Mouse (Mus musculus): ENCODE results near the gene Cd300lf. TPM values are rescaled to one million over a fixed set of nuclear protein-coding genes. Genes with fewer than 3 reads are reported as not detected.
A peak's percentile ranks its signal among the peaks of the same experiment; 100 is the strongest.

The Cd300lf gene
- polyA plus RNA-seq, 1 experiment from 2014 or later = not detected

DNA sequence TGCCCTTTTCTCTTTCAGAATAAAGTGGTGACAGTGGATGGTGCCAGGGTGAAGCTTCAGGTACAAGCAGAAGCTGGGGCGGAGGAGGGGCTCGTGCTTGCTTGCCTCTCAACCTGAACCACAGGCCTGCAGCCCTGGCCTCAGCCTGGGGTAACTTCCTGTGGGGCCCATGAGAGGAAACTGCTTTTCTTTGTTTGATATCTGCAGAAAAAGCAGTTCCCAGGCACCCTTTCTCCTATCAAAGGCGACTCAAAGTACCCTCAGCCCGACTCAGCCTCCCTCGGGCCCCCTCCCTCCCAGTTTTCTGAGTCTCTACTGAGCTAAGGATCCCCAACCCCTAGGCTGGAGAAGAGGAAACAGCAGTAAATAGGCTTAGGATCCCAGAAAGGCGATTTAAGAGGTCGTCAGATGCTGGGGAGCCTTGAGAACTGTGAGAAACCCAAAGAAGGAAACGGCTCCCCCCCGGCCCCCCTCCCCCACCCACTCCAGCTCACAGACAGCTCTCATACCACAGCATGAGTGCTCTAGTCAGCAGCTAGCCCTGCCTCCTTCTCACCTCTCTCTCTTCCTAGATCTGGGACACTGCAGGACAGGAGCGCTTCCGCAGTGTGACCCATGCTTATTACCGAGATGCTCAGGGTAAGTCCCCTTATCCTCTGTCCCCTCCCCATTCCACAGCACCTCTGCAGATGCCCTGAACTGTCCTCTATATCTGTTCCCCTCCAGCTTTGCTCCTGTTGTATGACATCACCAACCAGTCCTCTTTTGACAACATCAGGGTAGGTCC is 24.3 kb upstream of the Cd300lf start:
- Histone ChIP-seq H3K36me3 (no peaks in the 10 kb centered on the region), H3K27me3 (replicated peaks) (peaks cover 47% of the 10 kb centered on the region), H3K4me1 (peaks cover 22% of the 10 kb centered on the region), H3K4me2 (replicated peaks) (no peak overlapping the region), H3K27ac (no peak overlapping the region), H3K9ac (no peak overlapping the region), H3K4me3 (no peak overlapping the region), H3K9me3 (no peaks in the 10 kb centered on the region)
- ATAC-seq (ENCODE audit: low FRiP score, low read depth) = no peak
- 37% methylated on average over 12 of the region's 12 CpGs for WGBS

DNA sequence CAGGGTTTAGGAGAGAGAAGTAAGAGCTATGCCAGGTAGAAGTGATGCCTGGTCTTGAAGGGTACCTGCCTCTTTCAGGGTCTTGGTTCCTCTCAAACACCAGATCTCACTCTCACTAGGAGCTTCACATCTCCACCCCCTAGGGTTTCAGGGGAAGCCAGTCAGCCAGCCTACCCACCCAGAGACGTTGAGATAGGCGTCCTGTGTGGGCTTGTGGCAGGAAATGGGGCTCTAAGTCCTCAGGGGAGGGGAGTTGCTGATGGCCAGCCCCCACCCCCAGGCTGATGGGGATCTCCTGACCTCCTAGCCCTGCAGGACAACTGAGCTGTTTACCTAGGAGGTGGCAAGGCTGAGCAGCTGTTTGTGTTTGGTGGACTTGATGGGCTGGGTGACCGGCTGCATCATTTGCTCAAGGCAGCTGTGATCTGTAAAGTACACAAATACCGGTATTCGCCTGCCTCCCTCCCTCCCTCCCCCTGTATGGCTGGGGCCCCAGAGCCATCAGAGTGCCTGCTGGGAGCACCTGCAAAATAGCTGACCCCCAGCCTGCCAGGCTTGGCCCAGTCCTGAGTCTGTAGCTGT is 21.4 kb upstream of the Cd300lf start:
- Histone ChIP-seq H3K9ac (no peak overlapping the region), H3K4me3 (no peak overlapping the region), H3K27me3 (replicated peaks) (peaks cover 44% of the 10 kb centered on the region), H3K9me3 (no peaks in the 10 kb centered on the region), H3K36me3 (no peaks in the 10 kb centered on the region), H3K27ac (no peak overlapping the region), H3K4me1 (peaks cover 24% of the 10 kb centered on the region), H3K4me2 (replicated peaks) (no peak overlapping the region)
- no peak for ATAC-seq (ENCODE audit: low FRiP score, low read depth)
- 5% methylated on average over 5 of the region's 5 CpGs for WGBS

DNA sequence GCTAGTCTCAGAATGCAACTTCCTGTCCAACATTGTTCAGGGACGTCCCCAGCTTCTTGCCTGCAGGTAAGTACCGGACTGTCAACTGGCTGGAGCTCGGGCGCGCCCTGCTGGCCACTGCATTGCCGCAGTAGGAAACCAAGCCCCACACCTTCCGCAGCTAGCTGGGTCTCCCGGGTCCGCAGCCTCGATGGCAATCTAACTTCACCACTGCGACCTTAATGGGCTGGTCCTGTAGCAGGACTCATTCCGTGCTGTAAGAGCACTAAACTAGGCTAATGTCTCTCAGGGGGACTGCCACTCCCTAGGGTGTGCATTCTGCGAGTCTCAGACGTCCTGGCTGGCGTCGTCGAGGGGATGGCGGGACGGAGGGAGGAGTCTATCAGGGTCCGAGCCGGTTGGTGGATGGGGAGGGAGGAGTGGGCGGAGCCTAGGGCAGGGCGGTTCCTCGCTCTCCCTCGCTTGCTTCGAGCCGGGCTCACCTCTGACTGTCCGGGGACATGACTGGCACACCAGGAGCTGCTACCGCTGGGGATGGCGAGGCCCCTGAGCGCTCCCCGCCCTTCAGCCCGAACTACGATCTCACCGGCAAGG is 20.0 kb upstream of the Cd300lf start:
- Histone ChIP-seq H3K27me3 (replicated peaks) (peaks cover 44% of the 10 kb centered on the region), H3K4me1 (peaks cover 24% of the 10 kb centered on the region), H3K9me3 (0 out of 2 replicates have a peak, but pooled peaks cover 4% of the 10 kb centered on the region), H3K27ac (no peak overlapping the region), H3K4me2 (replicated peaks) (peak overlapping the region; percentile 45), H3K9ac (no peak overlapping the region), H3K36me3 (no peaks in the 10 kb centered on the region), H3K4me3 (peak overlapping the region; percentile 18; the same call in 1 of the 2 replicates)
- WGBS = 1% methylated on average over 35 of the region's 35 CpGs
- ATAC-seq (ENCODE audit: low FRiP score, low read depth) = peak; percentile 63

DNA sequence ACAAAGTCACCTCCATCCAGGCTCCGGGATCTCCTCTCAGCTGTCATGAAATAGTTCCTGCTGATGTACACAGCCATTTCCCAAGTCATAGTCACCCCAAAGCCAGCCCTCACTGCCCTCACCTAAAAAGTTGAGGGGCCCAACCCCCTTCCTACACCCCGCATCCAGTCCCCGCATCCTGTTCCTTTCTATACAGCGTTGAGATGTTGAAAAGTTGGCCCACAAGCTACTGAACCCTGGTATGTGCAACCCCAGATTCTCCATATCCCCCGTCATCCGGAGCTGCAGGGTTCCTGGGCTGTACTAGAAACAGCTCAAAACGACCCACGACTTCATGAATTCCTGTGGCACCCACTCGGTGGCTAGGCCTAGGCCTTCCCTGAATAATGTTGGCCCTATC is 19.3 kb upstream of the Cd300lf start:
- 0 out of 2 replicates have a peak, but pooled peaks cover 4% of the 10 kb centered on the region for H3K9me3 ChIP-seq
- peaks cover 44% of the 10 kb centered on the region for H3K27me3 ChIP-seq (replicated peaks)
- WGBS = 77% methylated on average over 9 of the region's 9 CpGs

DNA sequence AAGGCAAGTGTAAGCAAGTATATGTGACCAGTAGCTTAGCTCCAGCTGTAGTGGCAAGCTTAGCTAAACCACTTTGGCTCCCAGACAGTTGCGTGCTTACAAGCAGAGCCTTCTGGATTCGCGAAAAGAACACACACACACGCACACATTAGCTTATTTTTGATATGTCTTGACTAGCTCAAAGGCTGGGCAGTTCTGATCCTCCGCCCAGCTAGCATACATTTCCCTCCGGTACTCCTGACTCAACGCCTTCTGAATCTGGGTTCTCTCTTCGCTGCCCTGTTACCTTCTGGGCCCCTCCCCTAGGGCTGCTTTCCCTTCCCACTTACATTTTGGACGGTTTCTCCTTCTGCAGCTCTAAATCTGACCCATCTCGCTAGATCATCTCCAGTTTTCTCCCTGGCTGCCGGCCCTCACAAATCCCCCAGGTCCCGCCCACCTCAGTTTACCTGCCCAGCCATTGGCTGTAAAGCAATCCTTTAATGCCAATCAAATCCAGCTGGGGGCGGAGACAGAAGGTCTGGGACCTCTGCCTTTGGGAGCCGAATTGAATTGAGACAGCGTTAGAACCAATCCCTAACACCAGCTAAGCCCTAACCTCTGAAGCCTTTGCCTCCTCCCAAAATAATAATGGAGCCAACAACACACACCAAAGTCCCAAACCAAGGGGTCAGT is 18.1 kb upstream of the Cd300lf start:
- H3K4me1 ChIP-seq = peaks cover 19% of the 10 kb centered on the region
- peak overlapping the region; percentile 30 for H3K4me3 ChIP-seq
- peaks cover 41% of the 10 kb centered on the region for H3K27me3 ChIP-seq (replicated peaks)
- H3K9me3 ChIP-seq = 0 out of 2 replicates have a peak, but pooled peaks cover 4% of the 10 kb centered on the region
- WGBS = 11% methylated on average over 15 of the region's 15 CpGs
- H3K9ac ChIP-seq = peak overlapping the region; percentile 21; the same call in 1 of the 2 replicates
- ATAC-seq (ENCODE audit: low FRiP score, low read depth) = peak; percentile 49; the same call in 1 of the 2 replicates
- peak overlapping the region; percentile 54 for H3K4me2 ChIP-seq (replicated peaks)
- H3K36me3 ChIP-seq = no peaks in the 10 kb centered on the region
- no peak overlapping the region for H3K27ac ChIP-seq

More for the DNA sequence above, 19.3 kb upstream of the Cd300lf start:
- Histone ChIP-seq H3K4me1 (peaks cover 23% of the 10 kb centered on the region), H3K27ac (no peak overlapping the region), H3K36me3 (no peaks in the 10 kb centered on the region), H3K4me3 (no peak overlapping the region), H3K9ac (no peak overlapping the region), H3K4me2 (replicated peaks) (0 out of 2 replicates have a peak overlapping the region, but pooled peaks have one; percentile 45)
- ATAC-seq (ENCODE audit: low FRiP score, low read depth) = no peak

DNA sequence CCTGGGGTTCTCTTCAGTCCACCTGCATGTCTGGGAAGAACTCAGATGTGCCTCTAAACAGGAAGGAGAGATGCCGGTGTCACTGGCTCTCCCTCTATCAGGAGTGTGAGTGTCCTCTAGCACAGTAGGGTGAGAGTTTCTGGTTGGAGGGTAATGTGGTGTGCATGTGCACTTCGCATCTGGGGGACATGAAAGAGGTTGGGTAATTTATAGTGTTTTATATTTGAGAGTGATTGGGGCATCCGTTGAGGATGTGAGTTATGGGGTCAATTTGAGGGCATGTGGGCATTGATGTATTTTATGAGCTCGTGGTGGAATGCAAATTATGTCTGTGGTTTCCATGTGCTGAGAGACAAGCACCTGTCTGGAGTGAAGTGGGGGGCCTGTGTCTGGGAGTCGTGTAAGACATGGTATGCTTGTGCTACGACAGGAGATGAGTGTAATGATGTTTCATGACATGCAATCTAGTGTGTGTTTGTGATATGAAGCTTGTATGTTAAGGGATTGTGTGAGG is 17.0 kb upstream of the Cd300lf start:
- ATAC-seq (ENCODE audit: low FRiP score, low read depth) = no peak
- no peaks in the 10 kb centered on the region for H3K36me3 ChIP-seq
- H3K9me3 ChIP-seq = 0 out of 2 replicates have a peak, but pooled peaks cover 4% of the 10 kb centered on the region
- no peak overlapping the region for H3K4me3 ChIP-seq
- H3K27ac ChIP-seq = no peak overlapping the region
- no peak overlapping the region for H3K9ac ChIP-seq
- H3K4me1 ChIP-seq = peaks cover 19% of the 10 kb centered on the region
- H3K4me2 ChIP-seq (replicated peaks) = no peak overlapping the region
- WGBS = 49% methylated on average over 6 of the region's 6 CpGs
- H3K27me3 ChIP-seq (replicated peaks) = peaks cover 33% of the 10 kb centered on the region

DNA sequence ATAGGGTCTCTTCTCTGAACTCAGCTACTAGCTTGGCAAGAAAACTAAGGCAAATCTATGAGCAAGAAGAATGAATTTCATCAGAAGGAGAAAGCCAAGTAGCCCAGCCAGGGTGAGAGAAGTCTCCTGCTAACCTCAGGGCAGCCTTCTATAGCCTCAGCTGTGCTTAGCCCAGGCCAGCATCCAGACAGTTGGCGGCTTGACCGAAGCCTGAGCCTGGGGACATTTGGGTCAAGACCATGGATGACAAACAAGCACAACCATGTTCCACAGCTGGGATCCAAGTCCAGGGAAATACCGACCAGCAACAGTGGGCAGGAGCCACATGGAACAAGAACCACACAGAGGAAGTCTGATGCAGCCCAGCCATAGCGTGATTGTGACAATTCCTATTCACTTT is 14.0 kb upstream of the Cd300lf start:
- H3K27me3 ChIP-seq (replicated peaks) = peaks cover 3% of the 10 kb centered on the region; the same call in 1 of the 2 replicates
- H3K4me2 ChIP-seq (replicated peaks) = no peak overlapping the region
- no peak overlapping the region for H3K4me3 ChIP-seq
- peaks cover 11% of the 10 kb centered on the region; the same call in 1 of the 2 replicates for H3K4me1 ChIP-seq
- no peak for ATAC-seq (ENCODE audit: low FRiP score, low read depth)
- no peak overlapping the region for H3K9ac ChIP-seq
- H3K9me3 ChIP-seq = 0 out of 2 replicates have a peak, but pooled peaks cover 4% of the 10 kb centered on the region
- WGBS = 88% methylated on average over 4 of the region's 4 CpGs
- no peaks in the 10 kb centered on the region for H3K36me3 ChIP-seq
- no peak overlapping the region for H3K27ac ChIP-seq

DNA sequence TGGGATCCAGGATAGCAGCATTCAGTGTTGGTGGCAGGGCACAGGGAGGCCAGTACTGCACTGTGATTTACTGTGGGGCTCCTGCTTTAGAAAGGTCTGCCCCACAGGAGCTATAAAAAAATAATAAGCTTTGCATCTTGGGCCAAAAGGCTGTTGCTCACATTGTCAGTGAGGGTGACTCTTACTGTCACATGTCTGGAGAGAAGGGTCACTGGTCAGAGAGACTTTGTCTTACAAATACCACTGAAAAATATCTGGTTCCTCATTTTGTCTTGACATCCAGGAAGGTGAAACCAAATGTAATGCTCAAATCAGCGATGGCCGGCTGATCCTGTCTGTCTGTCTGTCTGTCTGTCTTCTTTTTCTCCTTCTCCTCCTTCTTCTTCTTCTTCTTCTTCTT is 8.2 kb upstream of the Cd300lf start:
- H3K9me3 ChIP-seq = no peaks in the 10 kb centered on the region
- H3K27me3 ChIP-seq (replicated peaks) = no peaks in the 10 kb centered on the region
- no peak overlapping the region for H3K27ac ChIP-seq
- no peak for ATAC-seq (ENCODE audit: low FRiP score, low read depth)
- H3K4me2 ChIP-seq (replicated peaks) = no peak overlapping the region
- H3K4me3 ChIP-seq = no peak overlapping the region
- H3K4me1 ChIP-seq = no peaks in the 10 kb centered on the region
- H3K9ac ChIP-seq = no peak overlapping the region
- WGBS = 85% methylated on average over 2 of the region's 2 CpGs
- no peaks in the 10 kb centered on the region for H3K36me3 ChIP-seq

DNA sequence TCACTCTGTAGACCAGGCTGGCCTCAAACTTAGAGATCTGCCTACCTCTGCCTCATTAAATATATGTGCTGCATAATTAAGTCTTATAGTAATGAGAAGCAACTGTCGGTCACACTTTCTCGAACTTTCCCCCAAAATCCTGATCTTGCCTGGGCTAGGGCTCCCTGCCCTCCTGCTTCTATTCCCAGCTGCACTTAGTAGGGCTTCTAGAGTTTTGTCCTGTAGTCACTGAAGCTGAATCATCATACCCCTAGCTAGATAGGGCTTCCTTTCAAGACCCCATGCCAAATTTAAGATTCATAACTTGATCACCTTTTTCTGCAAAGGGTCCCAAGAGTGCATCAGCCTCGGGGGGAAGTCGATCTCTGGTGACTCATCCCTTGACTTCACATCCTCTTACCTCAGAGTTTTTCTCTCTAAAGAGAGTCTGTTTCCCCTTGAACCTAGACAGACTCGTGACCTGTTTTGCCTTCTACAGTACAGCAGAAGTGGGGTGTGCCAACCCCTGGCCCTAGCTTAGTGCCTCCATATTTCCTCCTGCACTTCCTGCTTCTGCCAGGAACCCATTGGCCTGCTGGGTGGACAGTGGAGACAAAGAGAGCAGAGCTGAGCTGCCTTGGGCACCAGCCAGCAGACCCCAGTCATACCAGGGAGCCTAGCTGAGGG is 4.9 kb upstream of the Cd300lf start:
- Histone ChIP-seq H3K27me3 (replicated peaks) (no peaks in the 10 kb centered on the region), H3K4me3 (no peak overlapping the region), H3K4me2 (replicated peaks) (no peak overlapping the region), H3K36me3 (no peaks in the 10 kb centered on the region), H3K9me3 (no peaks in the 10 kb centered on the region), H3K9ac (no peak overlapping the region), H3K27ac (no peak overlapping the region), H3K4me1 (no peaks in the 10 kb centered on the region)
- ATAC-seq (ENCODE audit: low FRiP score, low read depth) = no peak
- WGBS = 83% methylated on average over 5 of the region's 5 CpGs

DNA sequence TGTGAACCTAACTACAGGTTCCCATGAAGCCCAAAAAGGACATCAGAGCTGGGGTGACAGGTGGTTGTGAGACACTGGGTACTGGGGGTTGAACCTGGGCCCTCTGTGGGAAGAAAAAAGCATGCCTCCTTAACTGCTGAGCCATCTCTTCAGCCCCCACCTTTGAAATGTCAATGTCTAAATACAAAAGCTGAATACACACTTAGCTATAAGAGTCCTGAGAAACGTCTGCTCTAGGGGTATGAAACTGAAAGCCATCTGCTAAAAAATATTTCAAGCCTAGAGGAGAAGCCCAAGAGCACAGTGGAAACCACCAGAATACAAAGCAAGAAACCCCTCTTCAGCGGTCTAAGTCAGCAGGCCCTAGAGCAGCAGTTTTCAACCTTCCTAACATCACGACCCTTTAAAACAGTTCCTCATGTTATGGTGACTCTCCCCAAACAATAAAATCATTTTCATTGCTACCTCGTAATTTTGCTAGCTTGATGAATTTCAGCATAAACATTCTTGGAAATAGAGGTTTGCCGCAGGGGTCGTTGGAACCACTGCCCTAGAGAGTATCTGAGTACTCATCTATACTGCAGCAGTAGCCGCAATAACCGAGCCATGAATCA is 1.9 kb downstream of the Cd300lf start:
- no peaks in the 10 kb centered on the region for H3K4me1 ChIP-seq
- H3K4me3 ChIP-seq = no peak overlapping the region
- H3K27me3 ChIP-seq (replicated peaks) = no peaks in the 10 kb centered on the region
- no peak overlapping the region for H3K27ac ChIP-seq
- ATAC-seq (ENCODE audit: low FRiP score, low read depth) = no peak
- no peaks in the 10 kb centered on the region for H3K36me3 ChIP-seq
- H3K4me2 ChIP-seq (replicated peaks) = no peak overlapping the region
- WGBS = 84% methylated on average over 8 of the region's 8 CpGs
- no peak overlapping the region for H3K9ac ChIP-seq
- H3K9me3 ChIP-seq = no peaks in the 10 kb centered on the region

DNA sequence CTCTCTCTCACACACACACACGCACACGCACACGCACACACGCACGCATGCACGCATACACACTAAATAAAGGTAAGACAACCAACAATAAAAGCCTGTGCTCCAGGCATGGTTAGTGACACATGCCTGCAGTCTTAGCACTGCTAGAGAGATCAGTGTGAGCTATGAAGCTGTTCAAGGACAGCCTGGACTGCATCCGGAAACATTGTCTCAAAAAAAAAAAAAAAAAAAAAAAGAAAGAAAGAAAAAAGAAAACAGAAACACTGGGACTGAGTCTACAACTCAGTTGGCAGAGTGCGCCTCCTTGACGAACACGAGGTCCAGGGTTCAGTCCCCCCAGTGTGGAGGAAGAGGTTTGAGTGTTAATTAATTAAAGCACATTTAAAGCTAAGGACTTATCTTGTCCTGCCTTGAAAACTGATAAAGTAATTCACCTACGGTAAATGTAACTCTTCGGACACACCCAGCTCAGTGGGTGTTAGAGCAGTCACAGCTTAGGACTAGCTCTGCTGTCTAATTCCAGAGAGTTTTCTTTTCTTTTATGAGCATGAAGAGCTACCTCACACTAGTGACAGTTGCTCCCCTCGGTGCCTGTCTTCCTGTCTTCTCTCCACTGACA is 4.2 kb downstream of the Cd300lf start:
- Histone ChIP-seq H3K27ac (no peak overlapping the region), H3K4me1 (no peaks in the 10 kb centered on the region), H3K4me2 (replicated peaks) (no peak overlapping the region), H3K36me3 (no peaks in the 10 kb centered on the region), H3K27me3 (replicated peaks) (no peaks in the 10 kb centered on the region), H3K4me3 (no peak overlapping the region), H3K9me3 (no peaks in the 10 kb centered on the region), H3K9ac (no peak overlapping the region)
- ATAC-seq (ENCODE audit: low FRiP score, low read depth) = no peak
- 87% methylated on average over 13 of the region's 13 CpGs for WGBS

Data from neural tube, embryonic 12.5 days (tissue).